Mouse (Mus musculus) cerebellum, adult 2 months (tissue): ENCODE data around the gene Kcnj3.

Experiments used
- CTCF ChIP-seq: fragments of 200-500 bp; IDR thresholded peaks from 2 replicates; pipeline ENCODE4 v1.5.1; 2011; ENCODE audit warnings: low read depth, mild to moderate bottlenecking, control low read depth, low read length, moderate library complexity, borderline replicate concordance; ENCODE audit not compliant: insufficient read depth
- POLR2A ChIP-seq: fragments of 200-500 bp; IDR thresholded peaks from 2 replicates; pipeline ENCODE4 v1.6.1; 2011; ENCODE audit warnings: low read length, control low read depth, borderline replicate concordance; ENCODE audit not compliant: insufficient read depth

GRCm38 (mm10) chr2:55535482-55535881, 99.7 kb downstream of the Kcnj3 start:
- TF ChIP-seq CTCF (no peak), POLR2A (no peak)
